Mouse (Mus musculus) cortical plate, adult 2 months (tissue): Measurements from ENCODE around the gene Slc12a9. TPM values are rescaled to one million over a fixed set of nuclear protein-coding genes. Genes with fewer than 3 reads are reported as not detected.
A peak's percentile ranks its signal among the peaks of the same experiment; 100 is the strongest.

ENCODE experiments used
- H3K27ac ChIP-seq: fragments of 200-500 bp; 2 replicates; pipeline ENCODE4 v1.5.1; 2012; ENCODE audit warnings: low read length, control low read depth, inconsistent platforms; ENCODE audit not compliant: insufficient read depth
- H3K4me1 ChIP-seq: fragments of 200-500 bp; 2 replicates; pipeline ENCODE4 v1.6.1; 2011; ENCODE audit warnings: low read length; ENCODE audit not compliant: control insufficient read depth, insufficient read depth
- H3K4me3 ChIP-seq: fragments of 200-500 bp; 2 replicates; pipeline ENCODE4 v1.5.1; 2011; ENCODE audit warnings: mild to moderate bottlenecking, low read length, control low read depth; ENCODE audit not compliant: insufficient read depth
- CTCF ChIP-seq: fragments of 200-500 bp; IDR thresholded peaks from 2 replicates; pipeline ENCODE4 v1.5.1; 2011; ENCODE audit warnings: mild to moderate bottlenecking, control low read depth, low read length; ENCODE audit not compliant: insufficient read depth; ENCODE audit errors: extremely low read depth
- POLR2A ChIP-seq: fragments of 200-500 bp; IDR thresholded peaks from 2 replicates; pipeline ENCODE4 v1.6.1; 2011; ENCODE audit warnings: mild to moderate bottlenecking, low read length, control low read depth; ENCODE audit not compliant: insufficient read depth; ENCODE audit errors: extremely low read depth
- polyA plus RNA-seq: library from polyadenylated mRNA; depleted of rRNA; stranded (reverse); fragments of >200 nt; gene quantifications from 2 replicates; pipeline ENCODE4 v1.2.3, GENCODE M21; 2012

Slc12a9 gene
- polyA plus RNA-seq, 1 experiment = 34.0 TPM

DNA sequence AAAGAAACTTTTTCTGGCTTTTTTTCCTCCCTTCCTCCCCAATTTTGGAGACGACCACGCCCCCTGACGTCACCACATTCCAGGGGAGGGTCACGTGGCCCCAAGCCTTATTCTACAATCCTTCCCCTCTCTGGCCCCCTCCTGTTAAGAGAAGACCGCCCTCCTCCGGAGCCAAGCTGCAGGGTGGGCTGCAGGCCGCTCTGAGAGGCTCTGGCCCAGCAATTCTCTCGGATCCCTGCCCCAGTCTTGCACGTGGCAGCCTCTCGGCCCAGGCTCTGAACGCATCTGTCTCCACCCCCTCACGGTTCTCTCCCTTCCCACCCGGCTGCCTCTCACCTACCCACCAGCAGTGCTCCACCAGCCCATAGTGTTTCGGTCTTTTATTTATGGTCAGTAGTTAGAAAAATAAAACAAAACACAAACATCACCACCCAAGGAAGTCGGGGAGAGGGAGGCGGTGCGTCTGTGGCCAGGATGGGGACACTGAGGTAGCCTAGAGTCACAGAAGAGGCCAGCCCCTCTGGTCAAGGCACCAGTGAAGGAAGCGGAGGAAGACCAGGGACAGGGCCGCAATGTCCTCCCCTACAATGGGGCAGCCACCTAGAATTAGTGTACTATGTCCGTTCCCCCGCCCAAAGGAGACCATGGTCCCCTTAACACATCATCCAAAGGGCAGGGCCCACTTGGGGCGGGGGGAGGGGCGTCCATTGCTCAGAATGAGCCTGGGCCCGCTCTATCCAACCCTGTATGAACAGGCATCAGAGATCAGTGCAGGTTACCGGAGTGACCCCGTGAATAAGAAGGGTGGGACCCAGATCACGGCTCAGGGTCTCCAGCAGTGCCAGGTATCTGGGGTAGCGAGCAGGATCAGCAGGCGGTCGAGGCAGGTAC is 19.0 kb downstream of the Slc12a9 start, which contains the start of gene Trip6:
TSS of gene Trip6 (minus strand) at position 212 of the 891 bp plus-strand sequence.
- no peak within 1 kb of the TSS for H3K27ac ChIP-seq

DNA sequence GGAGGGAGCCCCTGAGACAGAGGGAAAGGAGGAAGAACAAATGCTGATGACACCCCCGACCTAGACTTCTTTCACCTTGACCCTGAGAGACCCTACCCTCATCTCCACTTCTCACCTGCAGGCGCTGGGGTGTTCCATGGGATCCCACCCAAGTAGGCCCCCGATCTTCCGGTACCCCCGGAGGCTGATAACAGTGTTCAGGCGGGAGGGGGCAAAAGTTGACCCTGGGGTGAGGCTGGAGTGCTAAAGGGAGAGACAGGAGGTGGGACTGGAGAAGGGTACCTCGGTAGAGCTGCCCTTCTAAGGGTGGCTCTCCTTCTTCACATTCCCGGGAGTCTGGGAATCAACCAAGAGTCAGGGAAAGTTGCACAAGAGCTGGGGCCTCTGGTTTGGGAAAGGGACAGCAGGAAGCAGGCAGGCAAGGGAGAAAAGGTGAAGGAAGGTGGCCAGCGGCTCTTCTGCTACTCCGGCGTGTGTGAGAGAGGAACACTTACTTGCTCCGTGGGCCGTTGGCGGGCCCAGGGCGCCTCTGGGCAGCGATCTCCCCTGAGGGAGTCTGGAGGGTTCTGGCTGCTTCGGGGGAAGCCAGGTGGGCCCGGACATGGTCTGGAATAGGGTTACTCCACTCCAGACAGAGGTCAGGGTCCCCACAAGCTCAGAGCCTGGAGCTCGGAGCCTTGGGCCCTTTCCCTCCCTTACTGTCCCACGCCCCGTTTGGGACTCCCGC is 19.8 kb downstream of the Slc12a9 start:
- Histone ChIP-seq H3K27ac (no peak overlapping the region), H3K4me1 (no peaks in the 10 kb centered on the region), H3K4me3 (peak overlapping the region; percentile 7)
- no peak for TF ChIP-seq POLR2A
- TF ChIP-seq CTCF = no peak

More for the DNA sequence above, 19.0 kb downstream of the Slc12a9 start, which contains the start of gene Trip6:
- TF ChIP-seq POLR2A = no peak; the same call in 1 of the 2 replicates
- no peak for TF ChIP-seq CTCF
- no peaks in the 10 kb centered on the region for H3K4me1 ChIP-seq
- peak within 1 kb of the TSS; percentile 7 for H3K4me3 ChIP-seq

DNA sequence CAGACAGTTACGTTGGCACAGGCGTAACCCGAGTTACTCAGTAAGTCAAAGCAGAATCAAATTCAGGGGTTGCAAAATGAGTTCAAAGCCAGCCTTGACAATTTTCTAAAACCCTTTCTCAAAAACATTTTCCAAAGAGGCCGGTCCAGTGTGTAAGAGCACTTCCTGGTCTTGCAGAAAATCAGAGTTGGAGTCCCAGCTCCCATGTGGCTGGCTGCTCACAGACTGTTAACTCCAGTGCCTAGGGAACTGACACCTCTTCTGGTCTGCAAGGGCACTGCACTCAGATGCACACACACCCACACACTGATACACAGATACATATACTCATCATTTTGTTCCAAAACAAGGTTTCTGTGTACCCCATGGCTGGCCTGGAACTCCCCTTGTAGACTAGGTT is 25.0 kb downstream of the Slc12a9 start:
- H3K27ac ChIP-seq = peak overlapping the region; percentile 77; the same call in 1 of the 2 replicates
- peaks cover 9% of the 10 kb centered on the region; the same call in 1 of the 2 replicates for H3K4me1 ChIP-seq
- TF ChIP-seq POLR2A = no peak
- no peak overlapping the region; the same call in 1 of the 2 replicates for H3K4me3 ChIP-seq

DNA sequence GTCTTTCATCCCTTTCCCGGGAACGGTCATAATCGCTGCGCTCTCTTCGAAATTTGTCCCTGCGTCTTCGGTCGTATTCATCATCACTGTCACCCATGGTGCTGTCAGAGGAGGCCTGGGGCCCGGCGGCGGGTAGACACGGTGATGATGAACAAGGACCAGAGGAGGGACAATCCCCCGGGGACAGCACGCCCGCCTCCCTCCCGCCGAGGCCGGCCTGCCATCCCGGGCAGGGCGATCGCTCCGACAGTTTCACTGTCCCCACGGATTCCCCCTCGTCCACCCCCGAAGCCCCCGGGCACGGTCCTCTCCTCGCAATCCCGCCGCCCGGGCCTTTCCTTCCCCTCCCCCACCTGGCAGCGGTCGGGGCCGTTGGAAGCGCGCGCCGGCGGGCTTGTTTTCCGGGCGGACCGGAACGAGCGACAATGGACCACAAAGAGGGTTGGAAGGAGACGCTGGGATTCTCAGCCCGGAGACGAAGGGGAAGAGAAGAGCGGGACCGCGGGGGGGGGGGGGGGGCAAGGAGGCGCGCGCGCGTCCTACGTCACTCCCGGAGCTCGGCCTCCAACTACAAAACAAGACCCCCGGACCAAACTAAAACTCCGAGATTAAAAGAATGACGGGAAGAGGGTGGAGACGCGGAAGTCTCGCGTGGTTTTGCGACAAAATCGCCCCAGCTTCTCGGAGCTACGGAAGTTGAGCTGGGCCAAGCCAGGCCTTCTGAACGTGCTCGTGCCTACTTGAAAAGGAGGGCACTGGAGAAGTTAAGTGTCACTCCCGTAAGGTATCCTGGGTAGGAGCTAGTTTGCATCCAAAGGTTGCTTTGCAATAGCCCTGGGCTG is 26.1 kb downstream of the Slc12a9 start, which contains the start of gene Srrt:
TSS of gene Srrt (minus strand) at position 604 of the 842 bp plus-strand sequence.
- H3K4me3 ChIP-seq = peak within 1 kb of the TSS; percentile 48
- TF ChIP-seq POLR2A (peak; percentile 91), CTCF (no peak)
- peaks cover 9% of the 10 kb centered on the region; the same call in 1 of the 2 replicates for H3K4me1 ChIP-seq
- H3K27ac ChIP-seq = peak within 1 kb of the TSS; percentile 77

DNA sequence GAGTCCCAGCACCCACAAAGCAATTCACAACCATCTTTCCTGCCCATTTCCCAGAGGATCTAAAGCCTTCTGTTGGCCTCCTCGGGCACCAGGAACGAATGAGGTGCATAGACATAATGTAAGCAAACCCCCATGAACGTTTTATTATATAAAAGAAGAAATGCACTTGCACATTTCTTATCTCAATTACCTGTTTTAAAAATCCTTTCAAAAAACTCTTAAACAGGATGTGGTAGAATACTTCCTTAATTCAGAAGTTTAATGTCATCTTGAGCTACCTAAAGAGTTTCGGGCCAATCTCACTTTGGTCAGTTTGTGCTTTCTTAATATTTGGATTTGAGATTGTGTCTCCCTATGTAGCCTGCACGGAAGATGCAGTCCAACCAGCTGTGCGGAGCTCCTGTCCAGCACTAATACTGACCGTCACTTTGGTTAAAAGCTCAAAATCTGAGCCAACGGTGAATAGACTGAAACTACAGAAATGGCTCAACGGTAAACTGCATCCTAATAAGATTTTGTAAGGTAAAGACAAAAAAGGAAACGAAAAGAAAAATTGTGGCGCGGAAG is 26.9 kb downstream of the Slc12a9 start:
- Histone ChIP-seq H3K27ac (no peak overlapping the region), H3K4me1 (peaks cover 9% of the 10 kb centered on the region; the same call in 1 of the 2 replicates), H3K4me3 (peak overlapping the region; percentile 48)
- TF ChIP-seq POLR2A = no peak

DNA sequence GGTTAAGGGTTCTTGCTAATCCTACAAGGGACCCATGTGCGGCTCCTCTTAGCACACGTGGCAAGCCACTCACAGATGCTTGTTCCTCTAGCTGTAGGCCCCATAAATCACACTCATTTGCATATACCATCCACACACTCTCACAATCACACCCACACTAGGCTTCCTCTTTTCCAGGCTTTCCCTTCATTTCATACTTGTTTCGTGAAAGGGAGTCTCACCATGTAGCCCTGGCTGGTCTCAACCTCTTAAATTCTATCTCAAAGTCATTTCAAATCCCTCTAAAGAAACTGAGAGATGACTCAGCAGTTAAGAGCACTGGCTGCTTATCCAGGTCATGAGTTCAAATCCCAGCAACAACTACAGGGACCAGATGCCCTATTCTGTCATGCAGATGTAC is 27.6 kb downstream of the Slc12a9 start:
- TF ChIP-seq POLR2A (no peak), CTCF (no peak)
- H3K4me1 ChIP-seq = peaks cover 9% of the 10 kb centered on the region; the same call in 1 of the 2 replicates
- H3K27ac ChIP-seq = no peak overlapping the region
- peak overlapping the region; percentile 48; the same call in 1 of the 2 replicates for H3K4me3 ChIP-seq

DNA sequence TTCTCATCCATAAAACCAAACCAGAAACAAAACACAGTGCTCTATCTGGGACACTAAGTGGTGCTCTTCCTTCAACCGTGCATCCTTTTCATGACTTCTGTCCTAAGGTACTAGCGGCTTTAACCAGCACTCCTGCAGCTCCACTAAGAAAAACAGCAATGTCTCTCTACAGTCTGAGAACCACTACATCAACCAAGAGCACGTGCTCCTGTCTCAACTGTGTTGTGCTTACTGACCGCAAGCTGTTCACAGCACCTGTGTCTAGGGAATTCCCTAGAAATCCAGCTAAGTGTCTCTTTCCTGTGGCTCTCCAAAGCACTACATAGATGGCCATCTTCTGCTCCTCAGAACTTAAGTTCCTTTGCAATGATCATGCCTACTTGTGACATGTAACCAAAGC is 28.6 kb downstream of the Slc12a9 start:
- TF ChIP-seq CTCF = no peak
- TF ChIP-seq POLR2A = no peak
- Histone ChIP-seq H3K4me3 (no peak overlapping the region), H3K4me1 (peaks cover 9% of the 10 kb centered on the region; the same call in 1 of the 2 replicates)

DNA sequence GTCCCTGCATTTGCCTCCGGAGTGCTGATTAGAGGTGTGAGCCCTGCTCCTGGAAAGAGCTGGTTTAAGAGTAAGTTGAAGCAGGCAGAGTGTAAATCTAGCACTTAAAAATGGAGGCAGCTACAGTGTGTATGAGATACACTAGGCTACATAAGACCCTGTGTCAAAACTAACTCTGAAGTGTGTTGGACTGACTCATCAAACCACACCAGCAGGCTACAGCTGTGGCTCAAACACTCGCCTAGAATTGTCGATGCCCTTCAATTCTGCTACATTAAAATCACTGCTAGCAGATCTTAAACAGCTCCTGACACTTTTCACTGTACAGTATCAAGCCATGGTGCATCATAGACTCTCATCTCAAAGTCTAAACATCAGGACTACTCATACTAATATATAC is 29.2 kb downstream of the Slc12a9 start:
- Histone ChIP-seq H3K27ac (no peak overlapping the region), H3K4me1 (peaks cover 9% of the 10 kb centered on the region; the same call in 1 of the 2 replicates), H3K4me3 (no peak overlapping the region)
- TF ChIP-seq POLR2A (no peak), CTCF (no peak)

More for the DNA sequence above, 28.6 kb downstream of the Slc12a9 start:
- no peak overlapping the region for H3K27ac ChIP-seq
